Mouse (Mus musculus): ENCODE results near the gene Adat3. TPM values are rescaled to one million over a fixed set of nuclear protein-coding genes. Genes with fewer than 3 reads are reported as not detected.
A peak's percentile ranks its signal among the peaks of the same experiment; 100 is the strongest.
"Not testable (repeated sequence)": the region's sequence is repeated elsewhere in the genome, so short reads cannot be mapped to it uniquely, and the experiment has no call there.

The Adat3 gene
- polyA plus RNA-seq, 1 experiment from 2014 or later, result 5.4 TPM

- H3K9me3 ChIP-seq; H3K27me3 ChIP-seq (replicated peaks); H3K9ac ChIP-seq; H3K4me2 ChIP-seq (replicated peaks); H3K4me3 ChIP-seq; H3K27ac ChIP-seq; ATAC-seq (ENCODE audit: low FRiP score, low read depth): not testable (repeated sequence)
- H3K36me3 ChIP-seq, result peaks cover 44% of the 10 kb centered on the region
- WGBS, result 95% methylated on average over 2 of the region's 4 CpGs
- peaks cover 16% of the 10 kb centered on the region for H3K4me1 ChIP-seq
These were observed 3.0 kb downstream of the Adat3 start, which contains the start of gene Gm49322 for GRCm38 (mm10) chr10:80605721-80606120. Gm49322 (plus strand) TSS chr10:80606021.

DNA sequence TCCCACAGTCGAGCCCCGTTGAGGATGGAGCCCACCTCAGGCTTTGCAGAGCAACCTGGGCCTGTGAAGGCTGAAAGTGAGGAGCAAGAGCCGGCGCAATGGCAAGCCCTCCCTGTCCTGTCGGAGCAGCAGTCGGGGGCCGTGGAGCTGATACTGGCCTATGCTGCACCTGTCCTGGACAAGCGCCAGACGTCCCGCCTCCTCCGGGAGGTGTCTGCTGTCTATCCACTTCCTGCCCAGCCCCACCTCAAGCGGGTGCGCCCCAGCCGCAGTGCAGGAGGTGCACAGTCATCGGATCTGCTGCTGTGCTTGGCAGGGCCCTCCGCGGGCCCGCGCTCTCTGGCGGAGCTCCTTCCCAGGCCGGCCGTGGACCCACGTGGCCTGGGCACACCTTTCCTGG, 3.6 kb downstream of the Adat3 start:
- Histone ChIP-seq H3K36me3 (peaks cover 44% of the 10 kb centered on the region), H3K27ac (no peak overlapping the region), H3K4me1 (peaks cover 16% of the 10 kb centered on the region), H3K27me3 (replicated peaks) (no peaks in the 10 kb centered on the region), H3K4me2 (replicated peaks) (no peak overlapping the region), H3K9me3 (no peaks in the 10 kb centered on the region), H3K4me3 (no peak overlapping the region), H3K9ac (no peak overlapping the region)
- WGBS, result 96% methylated on average over 23 of the region's 23 CpGs
- ATAC-seq (ENCODE audit: low FRiP score, low read depth), result no peak

DNA sequence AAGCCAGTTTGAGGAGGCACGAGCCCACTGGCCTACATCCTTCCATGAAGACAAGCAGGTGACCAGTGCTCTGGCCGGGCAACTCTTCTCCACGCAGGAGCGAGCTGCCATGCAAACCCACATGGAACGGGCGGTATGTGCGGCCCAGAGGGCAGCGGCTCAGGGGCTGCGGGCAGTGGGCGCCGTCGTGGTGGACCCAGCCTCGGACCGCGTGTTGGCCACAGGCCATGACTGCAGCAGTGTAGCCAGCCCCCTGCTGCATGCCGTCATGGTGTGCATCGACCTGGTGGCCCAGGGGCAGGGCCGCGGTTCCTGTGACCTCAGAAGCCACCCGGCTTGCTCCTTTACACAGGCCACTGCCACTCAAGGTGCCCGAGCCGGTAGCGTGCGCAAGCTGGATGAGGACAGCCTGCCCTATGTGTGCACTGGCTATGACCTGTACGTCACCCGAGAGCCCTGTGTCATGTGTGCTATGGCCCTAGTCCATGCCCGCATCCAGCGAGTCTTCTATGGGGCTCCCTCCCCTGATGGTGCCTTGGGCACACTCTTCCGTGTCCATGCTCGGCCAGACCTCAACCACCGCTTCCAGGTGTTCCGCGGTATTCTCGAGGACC, 4.2 kb downstream of the Adat3 start:
- no peak overlapping the region for H3K4me3 ChIP-seq
- WGBS, result 95% methylated on average over 34 of the region's 34 CpGs

GRCm38 (mm10) chr10:80608435-80608834, 5.8 kb downstream of the Adat3 start:
- WGBS, result 92% methylated on average over 3 of the region's 3 CpGs
- Histone ChIP-seq H3K4me2 (replicated peaks) (no peak overlapping the region), H3K9me3 (no peaks in the 10 kb centered on the region), H3K4me3 (no peak overlapping the region), H3K27ac (no peak overlapping the region), H3K4me1 (peaks cover 10% of the 10 kb centered on the region), H3K36me3 (peaks cover 53% of the 10 kb centered on the region), H3K27me3 (replicated peaks) (no peaks in the 10 kb centered on the region), H3K9ac (no peak overlapping the region)
- no peak for ATAC-seq (ENCODE audit: low FRiP score, low read depth)

More for the DNA sequence above, 4.2 kb downstream of the Adat3 start:
- H3K27ac ChIP-seq, result no peak overlapping the region
- no peak overlapping the region for H3K4me2 ChIP-seq (replicated peaks)
- no peak overlapping the region for H3K9ac ChIP-seq
- peaks cover 45% of the 10 kb centered on the region for H3K36me3 ChIP-seq
- peaks cover 16% of the 10 kb centered on the region for H3K4me1 ChIP-seq
- ATAC-seq (ENCODE audit: low FRiP score, low read depth), result no peak
- H3K27me3 ChIP-seq (replicated peaks), result no peaks in the 10 kb centered on the region
- no peaks in the 10 kb centered on the region for H3K9me3 ChIP-seq

DNA sequence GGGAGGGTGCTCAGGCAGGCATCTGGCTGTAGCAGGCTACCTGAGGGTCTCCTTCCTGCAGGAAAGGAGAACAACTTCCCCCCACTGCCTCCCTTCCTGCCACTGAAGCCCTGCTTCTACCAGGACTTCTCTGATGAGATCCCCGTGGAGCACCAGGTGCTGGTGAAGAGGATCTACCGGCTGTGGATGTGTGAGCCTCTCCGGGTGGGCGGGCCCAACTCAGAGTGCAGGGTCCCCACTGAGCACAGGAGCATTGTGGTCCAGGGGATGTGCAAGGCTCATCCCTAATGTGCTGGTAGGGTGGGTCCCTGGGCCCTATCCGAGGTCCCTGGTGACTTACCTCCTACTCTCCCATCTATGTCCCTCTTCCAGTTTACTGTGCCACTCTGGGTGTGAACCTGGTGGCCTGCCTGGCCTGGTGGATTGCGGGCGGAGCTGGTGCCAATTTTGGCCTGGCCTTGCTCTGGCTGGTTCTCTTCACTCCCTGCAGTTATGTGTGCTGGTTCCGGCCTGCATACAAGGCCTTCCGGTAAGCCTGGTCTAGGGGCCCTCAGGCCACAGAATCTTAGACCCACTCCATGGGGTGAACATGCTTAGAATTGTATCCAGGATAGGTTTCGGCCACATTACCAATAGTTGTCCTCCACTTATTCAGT, 6.7 kb downstream of the Adat3 start:
- Histone ChIP-seq H3K4me2 (replicated peaks) (no peak overlapping the region), H3K9ac (no peak overlapping the region), H3K9me3 (no peaks in the 10 kb centered on the region), H3K36me3 (peaks cover 59% of the 10 kb centered on the region), H3K27ac (no peak overlapping the region), H3K4me1 (peaks cover under 1% of the 10 kb centered on the region; the same call in 1 of the 2 replicates), H3K27me3 (replicated peaks) (no peaks in the 10 kb centered on the region), H3K4me3 (no peak overlapping the region)
- 94% methylated on average over 10 of the region's 10 CpGs for WGBS
- ATAC-seq (ENCODE audit: low FRiP score, low read depth), result no peak

GRCm38 (mm10) chr10:80610116-80610785, 7.6 kb downstream of the Adat3 start:
- no peak overlapping the region for H3K27ac ChIP-seq
- no peak overlapping the region for H3K9ac ChIP-seq
- 92% methylated on average over 9 of the region's 9 CpGs for WGBS
- peaks cover 68% of the 10 kb centered on the region for H3K36me3 ChIP-seq
- no peak overlapping the region for H3K4me3 ChIP-seq
- H3K4me2 ChIP-seq (replicated peaks), result no peak overlapping the region
- no peaks in the 10 kb centered on the region for H3K9me3 ChIP-seq
- ATAC-seq (ENCODE audit: low FRiP score, low read depth), result no peak
- no peaks in the 10 kb centered on the region for H3K27me3 ChIP-seq (replicated peaks)
- no peaks in the 10 kb centered on the region for H3K4me1 ChIP-seq

GRCm38 (mm10) chr10:80611024-80611423, 8.3 kb downstream of the Adat3 start:
- H3K4me2 ChIP-seq (replicated peaks), result no peak overlapping the region
- no peaks in the 10 kb centered on the region for H3K9me3 ChIP-seq
- H3K36me3 ChIP-seq, result peaks cover 74% of the 10 kb centered on the region
- H3K4me3 ChIP-seq, result no peak overlapping the region
- no peaks in the 10 kb centered on the region for H3K4me1 ChIP-seq
- H3K27ac ChIP-seq, result no peak overlapping the region
- H3K27me3 ChIP-seq (replicated peaks), result no peaks in the 10 kb centered on the region
- 81% methylated on average over 4 of the region's 4 CpGs for WGBS
- peak; percentile 48; the same call in 1 of the 2 replicates for ATAC-seq (ENCODE audit: low FRiP score, low read depth)
- H3K9ac ChIP-seq, result no peak overlapping the region

DNA sequence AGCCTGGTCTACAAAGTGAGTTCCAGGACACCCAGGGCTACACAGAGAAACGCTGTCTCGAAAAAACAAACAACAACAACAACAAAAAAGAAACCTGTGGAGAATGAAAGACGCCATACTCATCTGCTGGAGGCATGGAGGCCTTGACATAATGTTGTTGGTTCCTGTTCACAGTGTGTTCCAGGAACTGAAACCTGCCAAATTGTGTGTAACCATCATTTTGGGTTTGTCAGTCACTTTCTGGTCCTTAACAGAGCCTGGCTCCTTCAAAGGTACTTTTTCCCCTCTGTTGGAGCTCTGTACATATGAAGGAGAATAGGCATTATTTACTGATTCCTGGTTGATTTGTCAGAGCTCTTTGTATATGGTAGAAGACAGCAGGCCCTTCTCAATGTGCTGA, 9.2 kb downstream of the Adat3 start:
- ATAC-seq (ENCODE audit: low FRiP score, low read depth), result no peak
- Histone ChIP-seq H3K9me3 (no peaks in the 10 kb centered on the region), H3K4me1 (no peaks in the 10 kb centered on the region), H3K27ac (no peak overlapping the region), H3K27me3 (replicated peaks) (no peaks in the 10 kb centered on the region), H3K4me3 (no peak overlapping the region), H3K4me2 (replicated peaks) (no peak overlapping the region), H3K36me3 (peaks cover 65% of the 10 kb centered on the region), H3K9ac (no peak overlapping the region)
- WGBS, result 98% methylated on average over 3 of the region's 3 CpGs

DNA sequence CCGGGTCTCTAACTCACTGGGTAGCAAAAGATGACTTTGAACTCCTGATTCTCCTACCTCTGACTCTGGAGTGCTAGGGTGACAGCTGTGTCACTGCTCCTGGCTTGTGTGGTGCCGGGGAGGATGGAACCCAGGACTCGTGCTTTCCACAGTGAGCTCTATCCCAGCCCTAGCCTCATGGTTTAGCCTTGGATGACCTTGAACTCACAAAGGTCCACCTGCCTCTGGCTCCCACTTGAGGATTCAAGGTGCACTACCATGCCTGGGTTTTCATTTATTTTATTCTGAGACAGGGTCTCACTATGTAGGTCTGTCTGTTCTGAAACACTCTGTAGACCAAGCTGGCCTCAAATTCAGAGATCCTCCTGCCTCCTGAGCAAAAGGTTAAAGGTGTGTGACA, 11.1 kb downstream of the Adat3 start:
- 84% methylated on average over 3 of the region's 3 CpGs for WGBS
- no peaks in the 10 kb centered on the region for H3K27me3 ChIP-seq (replicated peaks)
- no peak overlapping the region for H3K4me3 ChIP-seq
- H3K36me3 ChIP-seq, result peaks cover 46% of the 10 kb centered on the region
- no peak overlapping the region for H3K9ac ChIP-seq
- no peak overlapping the region for H3K4me2 ChIP-seq (replicated peaks)
- H3K27ac ChIP-seq, result no peak overlapping the region
- H3K4me1 ChIP-seq, result no peaks in the 10 kb centered on the region
- ATAC-seq (ENCODE audit: low FRiP score, low read depth), result no peak
- H3K9me3 ChIP-seq, result no peaks in the 10 kb centered on the region

GRCm38 (mm10) chr10:80614351-80614750, 11.7 kb downstream of the Adat3 start:
- no peaks in the 10 kb centered on the region for H3K4me1 ChIP-seq
- no peak for ATAC-seq (ENCODE audit: low FRiP score, low read depth)

DNA sequence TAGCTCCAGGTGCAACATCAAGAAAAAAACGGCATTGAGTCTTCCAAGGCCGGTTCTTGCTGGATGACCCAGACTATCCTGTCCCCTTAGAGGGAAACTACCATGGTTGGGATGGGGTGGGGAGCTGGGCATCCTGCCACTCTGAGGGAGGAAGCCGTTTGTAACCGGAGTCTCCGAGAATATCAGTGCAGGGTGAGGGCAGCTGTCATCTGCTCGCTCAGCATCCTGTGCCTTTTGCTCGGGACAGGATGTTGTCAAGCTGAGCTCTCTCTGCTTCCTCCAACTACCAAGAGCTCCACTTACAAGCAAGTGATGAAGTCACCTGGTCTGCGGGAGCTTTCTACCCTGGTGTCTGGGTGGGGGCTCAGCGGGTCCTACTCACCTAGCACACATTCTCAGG, 15.5 kb downstream of the Adat3 start:
- H3K4me3 ChIP-seq, result no peak overlapping the region
- H3K9me3 ChIP-seq, result no peaks in the 10 kb centered on the region
- ATAC-seq (ENCODE audit: low FRiP score, low read depth), result no peak
- no peak overlapping the region for H3K4me2 ChIP-seq (replicated peaks)
- H3K4me1 ChIP-seq, result peaks cover 10% of the 10 kb centered on the region
- H3K36me3 ChIP-seq, result peaks cover 22% of the 10 kb centered on the region
- no peak overlapping the region for H3K27ac ChIP-seq
- H3K27me3 ChIP-seq (replicated peaks), result no peaks in the 10 kb centered on the region
- WGBS, result 80% methylated on average over 9 of the region's 9 CpGs
- H3K9ac ChIP-seq, result no peak overlapping the region

More at GRCm38 (mm10) chr10:80614351-80614750, 11.7 kb downstream of the Adat3 start:
- 91% methylated on average over 6 of the region's 6 CpGs for WGBS
- Histone ChIP-seq H3K4me2 (replicated peaks) (no peak overlapping the region), H3K36me3 (peaks cover 40% of the 10 kb centered on the region), H3K27ac (no peak overlapping the region), H3K4me3 (no peak overlapping the region), H3K27me3 (replicated peaks) (no peaks in the 10 kb centered on the region), H3K9me3 (no peaks in the 10 kb centered on the region), H3K9ac (no peak overlapping the region)

GRCm38 (mm10) chr10:80619465-80620244, 17.0 kb downstream of the Adat3 start:
- no peaks in the 10 kb centered on the region for H3K27me3 ChIP-seq (replicated peaks)
- WGBS, result 35% methylated on average over 8 of the region's 8 CpGs
- no peak overlapping the region for H3K27ac ChIP-seq
- peaks cover 25% of the 10 kb centered on the region for H3K4me1 ChIP-seq
- H3K4me2 ChIP-seq (replicated peaks), result no peak overlapping the region
- peaks cover 13% of the 10 kb centered on the region for H3K36me3 ChIP-seq
- no peaks in the 10 kb centered on the region for H3K9me3 ChIP-seq
- H3K9ac ChIP-seq, result no peak overlapping the region
- no peak for ATAC-seq (ENCODE audit: low FRiP score, low read depth)
- no peak overlapping the region for H3K4me3 ChIP-seq

Measured in neural tube, embryonic 12.5 days (tissue).